Mouse (Mus musculus): ENCODE results near the gene Dap3. TPM values are rescaled to one million over a fixed set of nuclear protein-coding genes. Genes with fewer than 3 reads are reported as not detected.
"Not testable (repeated sequence)": the region's sequence is repeated elsewhere in the genome, so short reads cannot be mapped to it uniquely, and the experiment has no call there.

The Dap3 gene
- polyA plus RNA-seq (2012; ENCODE audit: insufficient read depth, low replicate concordance), result 21.0 and 86.4 TPM in 2 replicates

DNA sequence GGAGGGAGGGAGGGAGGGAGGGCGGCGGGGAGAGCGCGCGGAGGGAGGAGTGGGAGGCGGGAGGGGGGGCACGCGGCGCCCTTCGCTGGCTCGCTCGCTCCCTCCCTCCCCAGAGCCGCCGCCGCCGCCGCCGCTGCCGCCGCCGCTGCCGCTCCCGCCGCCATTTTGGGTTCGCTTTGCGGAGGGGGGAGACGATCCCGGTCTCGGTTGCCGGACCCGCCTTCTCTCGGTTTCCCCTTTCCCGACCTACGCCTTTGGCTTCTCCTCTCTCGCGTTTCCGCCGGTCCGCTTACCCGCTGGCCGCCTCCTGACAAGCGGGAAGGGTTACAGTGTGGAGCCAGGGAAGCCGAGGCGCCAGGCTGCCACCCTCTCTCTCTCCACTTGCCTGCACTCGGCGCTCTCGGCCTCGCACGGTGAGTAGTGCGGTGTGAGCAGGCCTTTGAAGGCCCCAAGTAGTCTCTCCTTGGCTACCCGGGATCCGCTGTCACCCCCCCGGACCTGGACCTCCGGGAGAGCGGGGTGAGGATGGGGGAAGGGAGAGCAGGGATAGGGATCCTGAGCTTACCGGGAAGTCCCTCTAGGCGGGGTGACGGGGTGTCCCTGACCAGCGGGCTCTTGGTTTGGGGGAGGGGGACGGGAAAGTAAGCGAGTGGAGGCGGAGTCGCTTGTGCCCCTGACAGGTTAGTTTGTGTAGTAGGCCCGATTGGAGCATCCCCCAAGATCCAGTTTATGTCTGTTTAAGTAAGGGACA lies at the start of gene Dap3, which contains the start of gene Ash1l:
Gene Dap3 (minus strand): TSS at position 606 of the 751 bp plus-strand sequence.
Gene Ash1l (plus strand): TSS at position 47 of the 751 bp plus-strand sequence.
- H3K4me1 ChIP-seq, result peaks cover 52% of the 10 kb centered on the region
- H3K36me3 ChIP-seq (replicated peaks; ENCODE audit: low read length), result no peaks in the 10 kb centered on the region
- TF ChIP-seq FLI1 (IDR thresholded peaks at IDR 0.05; ENCODE audit: low read length) (no peak), GATA1 (IDR thresholded peaks at IDR 0.05; ENCODE audit: borderline replicate concordance, low read length) (no peak)
- H3K4me3 ChIP-seq (replicated peaks), result peak within 1 kb of the TSS; percentile 99
- no peaks in the 10 kb centered on the region for H3K27me3 ChIP-seq (replicated peaks)
- no peaks in the 10 kb centered on the region for H3K9me3 ChIP-seq

DNA sequence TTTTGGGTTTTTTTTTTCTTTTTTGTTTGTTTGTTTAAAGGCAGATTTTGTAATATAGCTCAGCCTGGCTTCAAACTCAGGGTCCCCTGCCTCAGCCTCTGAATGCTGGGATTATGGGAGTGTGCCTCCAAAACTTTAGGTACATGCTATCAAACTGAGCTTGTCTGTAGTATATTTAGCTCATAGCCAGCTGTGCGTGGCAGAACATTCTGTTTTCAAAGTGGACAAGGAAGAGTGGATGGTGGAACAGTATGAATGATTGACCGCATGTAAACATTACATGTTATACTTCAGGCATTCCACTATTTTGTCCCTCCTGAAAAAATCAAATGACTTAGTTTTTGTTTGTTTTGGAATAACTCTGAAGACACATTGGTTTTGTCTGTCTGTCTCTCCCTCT lies 41.8 kb upstream of the Dap3 start:
- no peaks in the 10 kb centered on the region for H3K9me3 ChIP-seq
- H3K4me3 ChIP-seq (replicated peaks), result no peak overlapping the region
- TF ChIP-seq FLI1 (IDR thresholded peaks at IDR 0.05; ENCODE audit: low read length), result no peak
- TF ChIP-seq GATA1 (IDR thresholded peaks at IDR 0.05; ENCODE audit: borderline replicate concordance, low read length), result no peak

DNA sequence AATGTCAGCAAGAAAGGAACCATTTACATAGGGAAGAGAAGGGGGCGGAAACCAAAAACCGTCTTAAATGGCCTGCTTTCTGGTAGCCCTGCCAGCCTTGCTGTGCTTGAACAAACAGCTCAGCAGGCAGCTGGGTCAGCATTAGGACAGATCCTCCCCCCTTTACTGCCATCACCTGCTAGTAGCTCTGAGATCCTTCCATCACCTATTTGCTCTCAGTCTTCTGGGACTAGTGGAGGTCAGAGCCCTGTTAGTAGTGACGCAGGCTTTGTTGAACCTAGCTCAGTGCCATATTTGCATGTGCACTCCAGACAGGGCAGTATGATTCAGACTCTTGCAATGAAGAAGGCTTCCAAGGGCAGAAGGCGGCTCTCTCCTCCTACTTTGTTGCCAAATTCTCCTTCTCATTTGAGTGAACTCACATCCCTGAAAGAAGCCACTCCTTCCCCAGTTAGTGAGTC lies 33.0 kb upstream of the Dap3 start:
- Histone ChIP-seq H3K4me3 (replicated peaks) (no peak overlapping the region), H3K27me3 (replicated peaks) (no peaks in the 10 kb centered on the region), H3K36me3 (replicated peaks; ENCODE audit: low read length) (peaks cover 69% of the 10 kb centered on the region), H3K9me3 (no peaks in the 10 kb centered on the region), H3K4me1 (peaks cover 9% of the 10 kb centered on the region)
- TF ChIP-seq GATA1 (IDR thresholded peaks at IDR 0.05; ENCODE audit: borderline replicate concordance, low read length), result no peak
- no peak for TF ChIP-seq FLI1 (IDR thresholded peaks at IDR 0.05; ENCODE audit: low read length)

More for the DNA sequence above, 41.8 kb upstream of the Dap3 start:
- Histone ChIP-seq H3K27me3 (replicated peaks) (no peaks in the 10 kb centered on the region), H3K4me1 (peaks cover 7% of the 10 kb centered on the region), H3K36me3 (replicated peaks; ENCODE audit: low read length) (peaks cover 31% of the 10 kb centered on the region)

DNA sequence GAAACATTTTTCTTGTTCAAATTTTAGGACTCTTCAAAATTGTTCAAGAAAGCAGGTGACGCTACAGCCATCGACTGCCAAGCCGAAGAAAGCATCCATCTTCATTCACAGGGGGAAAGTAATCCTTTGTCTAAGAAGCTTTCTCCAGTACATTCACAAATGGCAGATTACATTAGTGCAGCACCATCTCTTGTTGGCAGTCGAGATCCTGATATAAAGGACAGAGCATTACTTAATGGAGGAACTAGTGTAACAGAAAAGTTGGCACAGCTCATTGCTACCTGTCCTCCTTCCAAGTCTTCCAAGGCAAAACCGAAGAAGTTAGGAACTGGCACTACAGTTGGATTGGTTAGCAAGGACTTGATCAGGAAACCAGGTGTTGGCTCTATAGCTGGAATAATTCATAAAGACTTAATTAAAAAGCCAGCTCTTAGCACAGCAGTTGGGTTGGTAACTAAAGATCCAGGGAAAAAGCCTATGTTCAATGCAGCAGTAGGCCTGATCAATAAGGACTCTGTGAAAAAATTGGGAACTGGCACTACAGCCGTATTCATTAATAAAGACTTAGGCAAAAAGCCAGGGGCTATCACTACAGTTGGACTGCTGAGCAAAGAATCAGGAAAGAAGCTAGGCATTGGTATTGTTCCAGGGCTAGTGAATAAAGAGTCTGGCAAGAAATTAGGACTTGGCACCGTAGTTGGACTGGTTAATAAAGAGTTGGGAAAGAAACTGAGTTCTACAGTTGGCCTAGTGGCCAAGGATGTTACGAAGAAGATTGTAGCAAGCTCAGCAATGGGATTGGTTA lies 30.4 kb upstream of the Dap3 start:
- TF ChIP-seq FLI1 (IDR thresholded peaks at IDR 0.05; ENCODE audit: low read length), result no peak
- no peak for TF ChIP-seq GATA1 (IDR thresholded peaks at IDR 0.05; ENCODE audit: borderline replicate concordance, low read length)
- Histone ChIP-seq H3K36me3 (replicated peaks; ENCODE audit: low read length) (peaks cover 62% of the 10 kb centered on the region), H3K9me3 (no peaks in the 10 kb centered on the region), H3K4me3 (replicated peaks) (no peak overlapping the region), H3K27me3 (replicated peaks) (no peaks in the 10 kb centered on the region), H3K4me1 (peaks cover 9% of the 10 kb centered on the region)

GRCm38 (mm10) chr3:88975012-88975411 lies 24.0 kb upstream of the Dap3 start:
- H3K4me1 ChIP-seq, result peaks cover 11% of the 10 kb centered on the region; the same call in 1 of the 2 replicates
- H3K9me3 ChIP-seq, result no peaks in the 10 kb centered on the region
- no peaks in the 10 kb centered on the region for H3K27me3 ChIP-seq (replicated peaks)
- no peak for TF ChIP-seq FLI1 (IDR thresholded peaks at IDR 0.05; ENCODE audit: low read length)
- no peak for TF ChIP-seq GATA1 (IDR thresholded peaks at IDR 0.05; ENCODE audit: borderline replicate concordance, low read length)
- peaks cover 31% of the 10 kb centered on the region for H3K36me3 ChIP-seq (replicated peaks; ENCODE audit: low read length)
- no peak overlapping the region for H3K4me3 ChIP-seq (replicated peaks)

DNA sequence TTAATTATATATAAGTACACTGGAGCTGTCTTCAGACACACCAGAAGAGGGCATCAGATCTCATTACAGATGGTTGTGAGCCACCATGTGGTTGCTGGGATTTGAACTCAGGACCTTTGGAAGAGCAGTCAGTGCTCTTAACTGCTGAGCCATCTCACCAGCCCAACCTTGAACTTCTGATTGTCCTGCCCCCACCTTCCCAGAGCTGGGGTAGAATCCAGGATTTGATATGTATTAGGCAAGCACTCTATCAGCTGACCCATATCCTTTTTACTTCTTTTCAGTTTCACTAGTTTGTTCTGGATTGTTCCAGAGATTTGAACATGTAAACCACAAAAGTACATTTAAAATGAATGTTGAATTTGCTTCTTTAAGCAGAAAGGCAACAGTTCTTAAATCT lies 12.2 kb upstream of the Dap3 start:
- not testable (repeated sequence) for H3K27me3 ChIP-seq (replicated peaks); H3K9me3 ChIP-seq; H3K4me3 ChIP-seq (replicated peaks)
- H3K4me1 ChIP-seq, result peaks cover 29% of the 10 kb centered on the region
- H3K36me3 ChIP-seq (replicated peaks; ENCODE audit: low read length), result peaks cover 25% of the 10 kb centered on the region

GRCm38 (mm10) chr3:88953736-88954135 lies 2.8 kb upstream of the Dap3 start:
- H3K9me3 ChIP-seq, result no peaks in the 10 kb centered on the region
- H3K4me1 ChIP-seq, result peaks cover 57% of the 10 kb centered on the region
- H3K27me3 ChIP-seq (replicated peaks), result no peaks in the 10 kb centered on the region
- H3K4me3 ChIP-seq (replicated peaks), result no peak overlapping the region
- TF ChIP-seq GATA1 (IDR thresholded peaks at IDR 0.05; ENCODE audit: borderline replicate concordance, low read length) (no peak), FLI1 (IDR thresholded peaks at IDR 0.05; ENCODE audit: low read length) (no peak)
- H3K36me3 ChIP-seq (replicated peaks; ENCODE audit: low read length), result no peaks in the 10 kb centered on the region

GRCm38 (mm10) chr3:88953246-88953645 lies 2.3 kb upstream of the Dap3 start:
- peaks cover 55% of the 10 kb centered on the region for H3K4me1 ChIP-seq
- no peaks in the 10 kb centered on the region for H3K9me3 ChIP-seq
- no peaks in the 10 kb centered on the region for H3K27me3 ChIP-seq (replicated peaks)
- TF ChIP-seq GATA1 (IDR thresholded peaks at IDR 0.05; ENCODE audit: borderline replicate concordance, low read length) (no peak), FLI1 (IDR thresholded peaks at IDR 0.05; ENCODE audit: low read length) (no peak)
- H3K36me3 ChIP-seq (replicated peaks; ENCODE audit: low read length), result no peaks in the 10 kb centered on the region
- no peak overlapping the region for H3K4me3 ChIP-seq (replicated peaks)

DNA sequence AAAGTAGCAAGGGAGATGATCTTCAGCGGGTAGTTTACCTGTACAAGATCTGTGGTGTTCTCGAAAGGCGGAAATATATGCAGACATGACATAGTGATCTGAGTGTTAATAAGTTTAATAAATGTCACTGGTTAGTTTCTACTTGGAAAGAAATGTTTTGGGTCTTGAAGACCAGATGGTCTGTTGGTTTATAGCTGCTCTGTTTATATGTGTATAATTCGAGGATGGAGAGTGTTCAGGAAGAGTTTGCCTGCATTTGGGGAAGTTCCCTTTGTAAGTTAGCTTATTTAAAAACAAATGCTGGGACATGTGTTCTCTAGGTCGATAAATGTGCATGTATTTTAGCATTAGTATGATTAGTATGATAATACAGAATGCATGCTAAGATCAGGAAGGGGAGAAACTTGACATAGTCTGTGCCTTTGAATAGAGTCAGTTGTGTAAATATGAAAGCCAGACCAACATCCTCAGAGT lies 383 bp upstream of the Dap3 start:
- H3K27me3 ChIP-seq (replicated peaks), result no peaks in the 10 kb centered on the region
- TF ChIP-seq GATA1 (IDR thresholded peaks at IDR 0.05; ENCODE audit: borderline replicate concordance, low read length) (no peak), FLI1 (IDR thresholded peaks at IDR 0.05; ENCODE audit: low read length) (no peak)
- no peaks in the 10 kb centered on the region for H3K9me3 ChIP-seq
- no peaks in the 10 kb centered on the region for H3K36me3 ChIP-seq (replicated peaks; ENCODE audit: low read length)
- H3K4me1 ChIP-seq, result peaks cover 54% of the 10 kb centered on the region
- peak overlapping the region; percentile 99 for H3K4me3 ChIP-seq (replicated peaks)
